Mouse (Mus musculus) liver, embryonic 16.5 days (tissue): ENCODE results near the gene Cpne7. TPM values are rescaled to one million over a fixed set of nuclear protein-coding genes. Genes with fewer than 3 reads are reported as not detected.

Source experiments
- ATAC-seq: fragments of 200-750 bp; cut with Nextera tagmentation; 2 replicates; pipeline ENCODE4 v1.8.0; 2017; ENCODE audit warnings: low read depth, mild to moderate bottlenecking, moderate number of reproducible peaks, moderate library complexity
- H3K27ac ChIP-seq: fragments of 300-500 bp; sonication (generic); 2 replicates; pipeline ENCODE4 v1.5.1; 2014; ENCODE audit warnings: mild to moderate bottlenecking, low read length
- H3K27me3 ChIP-seq: fragments of 300-500 bp; sonication (generic); 2 replicates; pipeline ENCODE4 v1.6.1; 2014; ENCODE audit warnings: low read depth, low read length, mixed read lengths; ENCODE audit not compliant: control insufficient read depth, insufficient read depth
- H3K36me3 ChIP-seq: fragments of 300-500 bp; sonication (generic); 2 replicates; pipeline ENCODE4 v1.6.1; 2014; ENCODE audit warnings: mild to moderate bottlenecking; ENCODE audit not compliant: control insufficient read depth, insufficient read depth
- H3K4me1 ChIP-seq: fragments of 300-500 bp; sonication (generic); 2 replicates; pipeline ENCODE4 v1.6.1; 2014; ENCODE audit warnings: low read depth, low read length, mixed read lengths; ENCODE audit not compliant: control insufficient read depth
- H3K4me2 ChIP-seq: fragments of 300-500 bp; sonication (generic); 2 replicates; pipeline ENCODE4 v1.6.1; 2014; ENCODE audit warnings: low read depth, low read length, mixed read lengths
- H3K4me3 ChIP-seq: fragments of 300-500 bp; sonication (generic); 2 replicates; pipeline ENCODE4 v1.5.1; 2014; ENCODE audit warnings: low read depth, mild to moderate bottlenecking, low read length
- H3K9ac ChIP-seq: fragments of 300-500 bp; sonication (generic); 2 replicates; pipeline ENCODE4 v1.6.1; 2014; ENCODE audit warnings: low read depth, low read length
- H3K9me3 ChIP-seq: fragments of 300-500 bp; sonication (generic); replicated peaks from 2 replicates; pipeline ENCODE4 v1.6.1; 2016; ENCODE audit warnings: low read length; ENCODE audit not compliant: control insufficient read depth
- WGBS: fragments of 180-500 bp; shearing (Covaris S2); extraction: QIAGEN DNeasy Blood & Tissue Kit; methylation state at CpG from one replicate; pipeline ENCODE4 v1.1.7; 2014; ENCODE audit not compliant: insufficient replicate concordance; 5-methylcytosine and 5-hydroxymethylcytosine counted together
- polyA plus RNA-seq: library from polyadenylated mRNA; unstranded; fragments of >200 nt; fragmentation: Nextera tagmentation; extraction: Ambion mirVana; gene quantifications from 2 replicates; pipeline ENCODE4 v1.2.1, GENCODE M21; 2015

Cpne7 gene
- polyA plus RNA-seq, 1 experiment from 2014 or later, result 0.32 TPM

DNA sequence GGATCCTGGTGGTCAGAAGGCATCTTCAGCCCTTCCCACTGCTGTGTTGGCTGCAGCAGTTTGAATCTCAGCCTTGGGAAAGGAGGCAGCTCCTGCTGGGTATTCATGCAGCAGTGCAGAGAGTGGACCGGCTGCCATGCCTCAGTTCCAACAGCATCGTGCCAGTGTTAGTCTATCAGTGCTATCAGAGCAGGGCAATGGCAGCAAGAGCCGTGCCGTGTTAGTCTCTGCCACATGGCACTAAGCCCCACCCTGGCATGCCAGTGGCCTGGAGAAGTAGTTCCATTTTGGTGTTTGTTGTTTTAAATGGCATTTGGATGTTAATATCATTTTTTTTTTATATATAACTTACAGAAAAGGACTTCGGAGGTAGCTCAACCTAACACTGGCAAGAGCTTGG is 8.2 kb upstream of the Cpne7 start:
- Histone ChIP-seq H3K9ac (no peak overlapping the region), H3K9me3 (no peaks in the 10 kb centered on the region), H3K36me3 (peaks cover 13% of the 10 kb centered on the region), H3K27me3 (no peaks in the 10 kb centered on the region), H3K4me2 (no peak overlapping the region), H3K4me3 (no peak overlapping the region), H3K27ac (no peak overlapping the region), H3K4me1 (peaks cover 6% of the 10 kb centered on the region)
- WGBS, result 62% methylated on average over 5 of the region's 5 CpGs
- no peak for ATAC-seq

DNA sequence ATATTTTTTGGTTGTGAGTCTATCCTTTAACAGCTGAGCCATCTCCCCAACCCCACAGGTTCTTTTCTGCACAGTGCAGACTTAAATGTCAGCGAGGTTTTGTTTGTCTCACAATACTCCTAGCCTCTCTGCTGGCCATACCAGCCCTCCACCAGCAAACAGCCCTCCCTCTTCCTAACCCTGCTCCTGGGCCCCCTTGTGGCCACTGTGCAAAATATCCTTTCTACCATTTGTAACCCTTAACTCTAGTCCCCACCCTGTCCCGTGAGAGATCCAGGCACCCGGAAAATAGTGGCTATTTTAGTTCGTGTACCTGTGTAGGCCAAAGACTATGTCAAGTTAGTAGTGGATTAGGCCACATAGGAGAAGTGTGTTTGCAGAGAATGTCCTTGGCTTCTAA is 6.5 kb upstream of the Cpne7 start:
- peak; percentile 65 for ATAC-seq
- H3K9ac ChIP-seq, result no peak overlapping the region
- H3K36me3 ChIP-seq, result no peaks in the 10 kb centered on the region
- H3K27me3 ChIP-seq, result peaks cover under 1% of the 10 kb centered on the region; the same call in 1 of the 2 replicates
- peaks cover 6% of the 10 kb centered on the region; the same call in 1 of the 2 replicates for H3K4me1 ChIP-seq
- H3K27ac ChIP-seq, result no peak overlapping the region
- 4% methylated on average over 4 of the region's 4 CpGs for WGBS
- H3K4me3 ChIP-seq, result no peak overlapping the region
- H3K9me3 ChIP-seq, result no peaks in the 10 kb centered on the region
- H3K4me2 ChIP-seq, result no peak overlapping the region

DNA sequence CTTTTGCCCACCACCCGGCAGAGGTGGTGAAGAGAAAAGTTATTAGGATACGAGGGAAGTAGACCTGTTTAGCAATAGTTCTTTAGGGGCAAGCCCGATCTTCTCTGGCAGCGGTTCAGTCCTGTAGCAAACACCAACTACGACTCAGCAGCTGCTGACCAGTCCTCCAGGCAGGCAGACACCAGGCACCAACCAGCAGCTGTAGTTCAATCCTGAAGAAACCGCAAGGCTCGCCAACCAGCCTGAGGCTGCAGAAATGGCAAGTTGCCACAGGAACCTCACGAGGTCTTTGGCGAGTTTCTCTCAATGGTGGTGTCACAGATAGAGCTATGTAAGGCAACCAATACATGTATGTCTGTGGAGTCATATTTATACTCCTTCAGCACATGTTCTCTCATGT is 4.3 kb upstream of the Cpne7 start:
- no peak overlapping the region for H3K9ac ChIP-seq
- H3K9me3 ChIP-seq, result no peaks in the 10 kb centered on the region
- no peaks in the 10 kb centered on the region for H3K36me3 ChIP-seq
- peaks cover 23% of the 10 kb centered on the region for H3K27me3 ChIP-seq
- no peak for ATAC-seq
- peaks cover 21% of the 10 kb centered on the region for H3K4me1 ChIP-seq
- no peak overlapping the region for H3K4me3 ChIP-seq
- H3K4me2 ChIP-seq, result no peak overlapping the region
- WGBS, result 64% methylated on average over 9 of the region's 9 CpGs
- no peak overlapping the region for H3K27ac ChIP-seq

DNA sequence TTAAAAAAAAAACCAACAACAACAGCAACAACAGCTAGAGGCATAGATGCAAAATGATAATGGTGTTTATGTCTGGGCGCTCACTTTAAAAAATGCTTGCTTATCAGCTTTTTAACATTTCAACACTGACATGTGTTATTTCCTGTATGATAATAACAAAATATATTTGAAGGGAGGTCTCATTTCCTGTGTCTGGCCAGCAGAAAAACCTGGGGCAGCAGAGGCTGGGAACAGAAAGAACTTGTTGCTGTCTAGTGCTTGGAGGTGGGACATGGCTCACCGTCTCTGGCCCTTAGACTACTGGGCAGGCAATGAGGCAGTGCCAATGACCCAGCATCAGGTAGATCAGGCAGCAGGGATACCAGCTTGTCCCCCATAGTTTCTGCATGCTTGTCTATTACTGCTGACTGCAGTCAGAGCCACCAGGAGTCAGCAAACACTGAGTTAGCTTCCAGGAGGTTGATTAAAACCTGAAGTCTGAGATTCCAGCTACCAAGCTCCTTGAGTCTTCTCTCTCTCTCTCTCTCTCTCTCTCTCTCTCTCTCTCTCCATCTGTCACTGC is 3.2 kb upstream of the Cpne7 start:
- H3K9me3 ChIP-seq, result no peaks in the 10 kb centered on the region
- H3K9ac ChIP-seq, result no peak overlapping the region
- no peak overlapping the region for H3K27ac ChIP-seq
- peaks cover 33% of the 10 kb centered on the region for H3K27me3 ChIP-seq
- no peak overlapping the region for H3K4me3 ChIP-seq
- H3K4me1 ChIP-seq, result peaks cover 24% of the 10 kb centered on the region
- ATAC-seq, result no peak
- H3K36me3 ChIP-seq, result no peaks in the 10 kb centered on the region
- 20% methylated on average over 2 of the region's 2 CpGs for WGBS
- no peak overlapping the region for H3K4me2 ChIP-seq

DNA sequence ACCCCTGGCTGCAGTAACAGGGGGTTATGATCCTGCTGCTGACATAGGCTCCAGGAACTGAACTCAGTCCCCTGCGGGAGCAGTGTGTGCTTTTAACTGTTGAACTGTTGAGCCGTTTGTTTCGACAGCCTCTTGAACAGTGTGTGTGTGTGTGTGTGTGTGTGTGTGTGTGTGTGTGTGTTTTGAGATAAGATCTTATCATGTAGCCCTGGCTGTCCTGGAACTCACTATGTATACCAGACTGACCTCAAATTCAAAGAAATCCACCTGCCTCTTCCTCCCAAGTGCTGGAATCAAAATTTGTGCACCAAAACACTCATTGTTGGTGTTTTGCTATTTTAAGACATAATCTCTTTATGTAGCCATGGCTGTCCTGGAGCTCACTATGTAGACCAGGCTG is 2.5 kb upstream of the Cpne7 start:
- Histone ChIP-seq H3K9ac (no peak overlapping the region), H3K4me1 (peaks cover 24% of the 10 kb centered on the region), H3K4me2 (no peak overlapping the region), H3K9me3 (no peaks in the 10 kb centered on the region), H3K36me3 (no peaks in the 10 kb centered on the region), H3K27me3 (peaks cover 33% of the 10 kb centered on the region), H3K4me3 (no peak overlapping the region), H3K27ac (no peak overlapping the region)
- ATAC-seq, result no peak
- WGBS, result 10% methylated on average over 3 of the region's 3 CpGs

DNA sequence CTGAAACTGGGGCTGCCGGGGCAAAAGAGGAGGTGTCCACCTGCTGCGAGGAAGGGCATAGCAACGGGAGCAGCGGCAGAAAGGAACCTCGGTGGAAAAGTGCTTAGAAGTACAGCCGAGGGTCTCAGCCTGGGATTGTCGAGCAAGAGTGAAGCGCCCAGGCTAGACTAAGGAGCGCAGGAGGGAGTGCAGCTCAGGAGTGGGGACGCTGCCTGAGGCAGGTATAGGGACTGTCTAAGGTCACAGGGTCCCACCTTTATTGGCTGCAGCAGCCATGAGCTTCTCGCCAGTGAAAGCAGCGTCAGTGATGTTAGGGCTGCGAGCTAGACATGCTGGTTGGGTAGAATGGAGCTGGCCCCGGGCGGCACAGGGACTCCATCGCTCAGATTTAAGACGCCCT is 570 bp downstream of the Cpne7 start:
- Histone ChIP-seq H3K27me3 (peaks cover 35% of the 10 kb centered on the region), H3K4me2 (peak overlapping the region; percentile 82), H3K36me3 (no peaks in the 10 kb centered on the region), H3K9me3 (no peaks in the 10 kb centered on the region), H3K4me1 (peaks cover 22% of the 10 kb centered on the region), H3K9ac (no peak overlapping the region), H3K4me3 (peak overlapping the region; percentile 56), H3K27ac (no peak overlapping the region)
- WGBS, result 2% methylated on average over 17 of the region's 17 CpGs
- no peak for ATAC-seq

DNA sequence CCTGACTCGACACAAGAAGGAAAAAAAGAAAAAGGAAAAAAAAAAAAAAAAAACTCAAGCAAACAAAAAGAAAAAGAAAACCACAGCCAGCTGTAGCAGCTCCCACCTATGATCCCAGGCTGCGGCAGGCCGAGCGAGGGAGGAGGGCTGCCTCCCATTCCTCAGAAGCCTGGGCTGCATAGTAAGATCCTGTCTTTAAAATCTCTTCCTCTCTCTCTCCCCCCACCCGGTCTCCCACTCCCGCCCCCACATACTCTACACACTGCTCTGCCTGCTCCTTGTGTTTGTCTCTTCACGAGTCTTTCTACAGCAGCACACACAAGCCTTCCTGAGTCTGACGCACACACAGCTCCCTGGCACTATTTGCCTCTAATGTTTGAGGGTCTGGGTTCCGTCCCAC is 4.9 kb downstream of the Cpne7 start:
- H3K4me1 ChIP-seq, result peaks cover 12% of the 10 kb centered on the region
- 56% methylated on average over 9 of the region's 9 CpGs for WGBS
- no peaks in the 10 kb centered on the region for H3K9me3 ChIP-seq
- H3K36me3 ChIP-seq, result no peaks in the 10 kb centered on the region
- no peak overlapping the region for H3K4me2 ChIP-seq
- H3K27ac ChIP-seq, result no peak overlapping the region
- no peak overlapping the region for H3K4me3 ChIP-seq
- H3K9ac ChIP-seq, result no peak overlapping the region
- ATAC-seq, result no peak
- H3K27me3 ChIP-seq, result peaks cover 25% of the 10 kb centered on the region

DNA sequence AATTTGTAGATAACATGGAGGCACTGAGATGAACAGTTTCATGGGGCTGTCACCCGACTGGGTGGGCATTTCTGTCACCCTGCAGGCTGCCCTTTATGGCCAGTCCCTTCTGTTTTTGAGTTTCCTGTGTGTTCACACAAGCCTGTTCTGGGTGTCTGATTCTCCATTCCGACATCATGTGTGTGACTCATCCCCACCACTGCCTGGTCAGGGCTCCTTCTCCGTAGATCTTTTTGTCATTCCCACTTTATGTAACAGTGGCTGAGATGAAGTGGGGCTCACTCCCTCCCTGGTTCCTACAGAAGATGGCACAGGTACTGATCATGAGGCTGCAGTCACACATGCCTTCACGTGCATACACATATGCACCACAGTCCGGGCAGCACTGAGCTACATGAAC is 5.5 kb downstream of the Cpne7 start:
- peaks cover 21% of the 10 kb centered on the region for H3K27me3 ChIP-seq
- peaks cover 6% of the 10 kb centered on the region for H3K4me1 ChIP-seq
- no peak overlapping the region for H3K27ac ChIP-seq
- no peak overlapping the region for H3K4me3 ChIP-seq
- no peak for ATAC-seq
- H3K9me3 ChIP-seq, result no peaks in the 10 kb centered on the region
- H3K9ac ChIP-seq, result no peak overlapping the region
- H3K36me3 ChIP-seq, result no peaks in the 10 kb centered on the region
- 61% methylated on average over 5 of the region's 5 CpGs for WGBS
- H3K4me2 ChIP-seq, result no peak overlapping the region

DNA sequence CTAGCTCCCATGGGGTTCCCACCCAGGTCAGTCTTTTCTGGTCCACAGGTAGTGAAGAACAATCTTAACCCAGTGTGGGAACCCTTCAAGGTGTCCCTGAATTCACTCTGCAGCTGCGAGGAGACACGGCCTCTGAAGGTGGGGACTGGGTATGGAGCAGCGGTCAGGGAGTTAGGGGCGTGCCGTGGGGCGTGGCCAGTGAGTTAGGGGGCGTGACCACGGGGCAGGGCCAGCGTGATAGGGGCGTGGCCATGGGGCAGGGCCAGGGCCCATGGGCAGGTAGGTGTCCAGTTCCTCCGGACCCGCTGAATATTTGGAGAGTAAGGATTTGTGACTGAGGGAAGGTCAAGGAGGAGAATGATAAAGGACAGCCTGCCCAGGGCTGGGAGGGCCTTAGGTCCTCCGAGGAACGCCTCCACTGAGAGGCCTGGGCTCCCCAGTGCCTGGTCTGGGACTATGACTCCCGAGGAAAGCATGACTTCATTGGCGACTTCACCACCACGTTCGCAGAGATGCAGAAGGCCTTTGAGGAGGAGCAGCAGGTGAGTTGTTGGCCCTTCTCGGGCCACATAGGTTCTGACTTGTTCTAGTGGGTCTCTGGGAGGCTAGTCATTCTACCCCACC is 9.1 kb downstream of the Cpne7 start:
- Histone ChIP-seq H3K4me2 (no peak overlapping the region; the same call in 1 of the 2 replicates), H3K9me3 (no peaks in the 10 kb centered on the region), H3K4me1 (no peaks in the 10 kb centered on the region; the same call in 1 of the 2 replicates), H3K27ac (no peak overlapping the region), H3K27me3 (peaks cover 8% of the 10 kb centered on the region; the same call in 1 of the 2 replicates), H3K9ac (no peak overlapping the region), H3K36me3 (no peaks in the 10 kb centered on the region), H3K4me3 (no peak overlapping the region)
- WGBS, result 9% methylated on average over 19 of the region's 19 CpGs
- peak; percentile 61 for ATAC-seq
